Mouse (Mus musculus) erythroblast, embryonic 14.5 days (primary cell): ENCODE measurements around the gene Ccdc141. TPM values are rescaled to one million over a fixed set of nuclear protein-coding genes. Genes with fewer than 3 reads are reported as not detected.

Experiments
- H3K27me3 ChIP-seq: 2 replicates; pipeline ENCODE4 v1.6.1; 2012; ENCODE audit warnings: inconsistent platforms; ENCODE audit not compliant: control insufficient read depth
- H3K36me3 ChIP-seq: 2 replicates; pipeline ENCODE4 v1.6.1; 2012; ENCODE audit warnings: mild to moderate bottlenecking, inconsistent platforms; ENCODE audit not compliant: control insufficient read depth
- H3K4me1 ChIP-seq: 2 replicates; pipeline ENCODE4 v1.6.1; 2012; ENCODE audit warnings: inconsistent platforms; ENCODE audit not compliant: control insufficient read depth
- H3K4me3 ChIP-seq: replicated peaks from 2 replicates; pipeline ENCODE3; 2012; ENCODE audit warnings: moderate library complexity, mild to moderate bottlenecking, inconsistent platforms
- H3K9me3 ChIP-seq: 2 replicates; pipeline ENCODE4 v1.6.1; 2012; ENCODE audit warnings: low read length, inconsistent platforms, mixed read lengths; ENCODE audit not compliant: control insufficient read depth
- GATA1 ChIP-seq: IDR thresholded peaks from 2 replicates; pipeline ENCODE4 v1.6.1; 2012; ENCODE audit warnings: low read length, inconsistent platforms, mixed read lengths
- TAL1 ChIP-seq: IDR thresholded peaks from 3 replicates; pipeline ENCODE4 v1.6.1; 2012; ENCODE audit warnings: low read length, inconsistent platforms, mixed read lengths
- polyA plus RNA-seq: library from polyadenylated mRNA; stranded (reverse); fragments of >175 nt; gene quantifications from 2 replicates; pipeline ENCODE4 v1.2.3, GENCODE M21; 2012

Ccdc141 gene
- polyA plus RNA-seq, 1 experiment: 0.01 TPM

- Histone ChIP-seq H3K4me1 (peaks cover 28% of the 10 kb centered on the region), H3K9me3 (no peaks in the 10 kb centered on the region), H3K4me3 (peak overlapping the region; percentile 66), H3K27me3 (peaks cover 9% of the 10 kb centered on the region), H3K36me3 (no peaks in the 10 kb centered on the region)
- TF ChIP-seq GATA1 (no peak), TAL1 (no peak)
Observed at GRCm38 (mm10) chr2:77169916-77170632, 362 bp downstream of the Ccdc141 start.

- no peak overlapping the region for H3K4me3 ChIP-seq
Observed at GRCm38 (mm10) chr2:77169218-77169617, 1.2 kb downstream of the Ccdc141 start.

GRCm38 (mm10) chr2:77168781-77169180, 1.7 kb downstream of the Ccdc141 start:
- Histone ChIP-seq H3K4me1 (peaks cover 22% of the 10 kb centered on the region), H3K9me3 (no peaks in the 10 kb centered on the region), H3K36me3 (no peaks in the 10 kb centered on the region), H3K4me3 (no peak overlapping the region), H3K27me3 (peaks cover 9% of the 10 kb centered on the region)
- TF ChIP-seq TAL1 (no peak), GATA1 (no peak)

More at GRCm38 (mm10) chr2:77169218-77169617, 1.2 kb downstream of the Ccdc141 start:
- Histone ChIP-seq H3K36me3 (no peaks in the 10 kb centered on the region), H3K4me1 (peaks cover 22% of the 10 kb centered on the region), H3K9me3 (no peaks in the 10 kb centered on the region), H3K27me3 (peaks cover 9% of the 10 kb centered on the region)
- no peak for TF ChIP-seq GATA1
- no peak for TF ChIP-seq TAL1

- H3K27me3 ChIP-seq: peaks cover 9% of the 10 kb centered on the region
- peaks cover 22% of the 10 kb centered on the region for H3K4me1 ChIP-seq
- H3K4me3 ChIP-seq: no peak overlapping the region
- no peaks in the 10 kb centered on the region for H3K9me3 ChIP-seq
- TF ChIP-seq GATA1: no peak
- no peak for TF ChIP-seq TAL1
- no peaks in the 10 kb centered on the region for H3K36me3 ChIP-seq
Observed at GRCm38 (mm10) chr2:77168081-77168685, 2.3 kb downstream of the Ccdc141 start.

- H3K9me3 ChIP-seq: no peaks in the 10 kb centered on the region
- no peak overlapping the region for H3K4me3 ChIP-seq
- peaks cover 4% of the 10 kb centered on the region; the same call in 1 of the 2 replicates for H3K27me3 ChIP-seq
- H3K4me1 ChIP-seq: peaks cover 12% of the 10 kb centered on the region
- TF ChIP-seq TAL1 (no peak), GATA1 (no peak)
- no peaks in the 10 kb centered on the region for H3K36me3 ChIP-seq
Observed at GRCm38 (mm10) chr2:77166366-77166765, 4.1 kb downstream of the Ccdc141 start.

- Histone ChIP-seq H3K36me3 (no peaks in the 10 kb centered on the region), H3K9me3 (no peaks in the 10 kb centered on the region), H3K4me1 (peaks cover under 1% of the 10 kb centered on the region), H3K4me3 (no peak overlapping the region), H3K27me3 (no peaks in the 10 kb centered on the region; the same call in 1 of the 2 replicates)
- no peak for TF ChIP-seq TAL1
- TF ChIP-seq GATA1: no peak
Observed at GRCm38 (mm10) chr2:77164662-77165061, 5.8 kb downstream of the Ccdc141 start.

- Histone ChIP-seq H3K36me3 (no peaks in the 10 kb centered on the region), H3K27me3 (no peaks in the 10 kb centered on the region; the same call in 1 of the 2 replicates), H3K9me3 (no peaks in the 10 kb centered on the region), H3K4me1 (no peaks in the 10 kb centered on the region), H3K4me3 (no peak overlapping the region)
- TF ChIP-seq GATA1 (no peak), TAL1 (no peak)
Observed at GRCm38 (mm10) chr2:77163381-77163780, 7.1 kb downstream of the Ccdc141 start.

GRCm38 (mm10) chr2:77162135-77162534, 8.3 kb downstream of the Ccdc141 start:
- TF ChIP-seq TAL1 (no peak), GATA1 (no peak)
- Histone ChIP-seq H3K36me3 (no peaks in the 10 kb centered on the region), H3K9me3 (no peaks in the 10 kb centered on the region), H3K4me1 (no peaks in the 10 kb centered on the region), H3K4me3 (no peak overlapping the region), H3K27me3 (no peaks in the 10 kb centered on the region)

- peaks cover 3% of the 10 kb centered on the region; the same call in 1 of the 2 replicates for H3K9me3 ChIP-seq
- H3K4me1 ChIP-seq: peaks cover 11% of the 10 kb centered on the region
- H3K36me3 ChIP-seq: no peaks in the 10 kb centered on the region
- no peak overlapping the region for H3K4me3 ChIP-seq
- no peaks in the 10 kb centered on the region for H3K27me3 ChIP-seq
- no peak for TF ChIP-seq TAL1
- no peak for TF ChIP-seq GATA1
Observed at GRCm38 (mm10) chr2:77157546-77157945, 12.9 kb downstream of the Ccdc141 start.
